Mouse (Mus musculus): ENCODE results near the gene C730034F03Rik. TPM values are rescaled to one million over a fixed set of nuclear protein-coding genes. Genes with fewer than 3 reads are reported as not detected.

Gene C730034F03Rik
- total RNA-seq, 2 experiments from 2014 or later = 0.27 to 0.49 TPM

GRCm38 (mm10) chr15:89432946-89433345 lies 3.6 kb downstream of the C730034F03Rik start:
- no peak for DNase-seq

DNA sequence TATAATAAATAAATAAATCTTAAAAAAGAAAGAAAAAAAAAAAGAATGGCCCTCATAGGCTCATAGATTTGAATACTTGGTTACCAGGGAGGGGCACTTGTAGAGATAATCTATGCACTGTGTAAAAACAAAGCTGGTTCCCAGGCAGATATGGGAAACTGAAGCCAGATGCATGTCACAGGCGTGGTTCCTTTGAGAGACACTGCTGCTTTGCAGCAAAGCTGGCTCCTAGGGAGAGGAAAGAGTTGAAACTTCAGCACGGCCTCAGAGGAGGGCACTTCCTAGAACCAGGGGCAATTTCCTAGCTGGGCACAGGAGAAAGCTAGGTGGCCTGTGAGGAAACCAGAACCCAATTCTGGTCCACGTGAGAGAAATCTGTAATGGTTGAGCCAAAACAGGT lies 4.7 kb downstream of the C730034F03Rik start:
- no peak for DNase-seq

- DNase-seq = no peak
Observed at GRCm38 (mm10) chr15:89435878-89436277, 6.5 kb downstream of the C730034F03Rik start.

GRCm38 (mm10) chr15:89442486-89443070 lies 13.2 kb downstream of the C730034F03Rik start:
- no peak for DNase-seq

DNA sequence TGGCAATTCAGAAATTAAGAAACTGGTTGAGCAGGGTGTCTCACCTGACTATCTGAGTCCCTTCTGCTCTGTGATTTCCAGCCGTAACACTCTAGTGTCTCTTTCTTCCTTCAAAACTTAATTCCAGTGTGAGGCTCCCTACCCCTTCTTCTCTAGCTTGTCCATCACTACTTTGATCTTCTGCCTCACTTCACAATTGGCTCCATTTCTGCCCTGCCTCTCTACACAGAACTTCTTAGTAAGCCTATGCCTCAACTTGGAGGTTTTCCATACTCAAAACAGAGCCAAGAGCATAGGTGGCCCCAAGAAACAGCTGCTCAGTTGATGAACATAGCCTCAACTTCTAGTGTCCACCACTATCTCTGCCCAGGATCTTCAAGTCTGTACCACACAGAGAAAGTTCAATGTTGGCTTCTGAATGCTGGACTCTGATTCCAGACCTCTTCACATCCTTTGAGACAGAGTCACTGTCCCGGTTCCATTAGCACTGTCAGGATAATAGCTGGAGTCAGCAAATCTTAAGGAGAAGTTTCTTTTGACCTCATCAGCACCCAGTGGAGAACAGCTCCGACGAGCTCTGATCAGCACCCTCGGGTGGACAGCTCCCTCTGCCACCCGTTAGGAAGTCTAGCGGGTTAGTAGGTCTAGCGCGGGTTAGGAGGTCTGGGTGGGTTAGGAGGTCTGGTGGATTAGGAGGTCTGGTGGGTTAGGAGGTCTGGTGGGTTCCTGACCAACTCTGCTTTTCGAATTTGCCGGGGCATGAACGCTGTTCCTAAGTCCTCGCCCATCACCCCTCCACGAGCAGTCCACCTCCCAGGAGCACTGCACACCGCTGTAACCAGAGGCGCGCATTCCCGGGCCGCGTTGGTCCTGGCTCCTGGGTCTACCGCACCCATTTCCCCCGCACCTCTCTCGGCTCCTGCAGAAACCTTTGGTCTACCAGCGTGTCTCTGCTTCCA lies 23.8 kb downstream of the C730034F03Rik start:
- no peak for DNase-seq

GRCm38 (mm10) chr15:89453865-89454478 lies 24.6 kb downstream of the C730034F03Rik start, which contains the start of gene Mapk8ip2:
Gene Mapk8ip2 (plus strand): TSS chr15:89453913.
- DNase-seq = no peak

DNA sequence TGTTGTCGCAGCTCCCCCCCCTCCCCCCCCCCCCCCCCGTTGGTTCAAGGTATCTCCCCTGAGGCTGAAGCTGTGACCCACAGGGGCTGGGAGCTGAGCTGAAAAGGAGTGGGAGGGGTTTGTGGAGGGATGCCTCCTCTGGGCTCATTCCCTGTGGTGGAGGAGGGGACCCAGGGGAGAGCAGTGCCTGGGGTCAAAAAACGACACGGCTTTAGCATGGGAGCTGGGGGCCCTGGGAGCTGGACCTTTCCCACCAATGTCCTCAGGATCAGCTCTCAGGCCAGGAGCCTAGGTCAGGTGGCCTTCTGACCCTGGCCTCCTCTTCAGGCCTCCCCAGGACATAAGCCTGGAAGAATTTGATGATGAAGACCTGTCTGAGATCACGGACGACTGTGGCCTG lies 25.5 kb downstream of the C730034F03Rik start:
- no peak for DNase-seq

DNA sequence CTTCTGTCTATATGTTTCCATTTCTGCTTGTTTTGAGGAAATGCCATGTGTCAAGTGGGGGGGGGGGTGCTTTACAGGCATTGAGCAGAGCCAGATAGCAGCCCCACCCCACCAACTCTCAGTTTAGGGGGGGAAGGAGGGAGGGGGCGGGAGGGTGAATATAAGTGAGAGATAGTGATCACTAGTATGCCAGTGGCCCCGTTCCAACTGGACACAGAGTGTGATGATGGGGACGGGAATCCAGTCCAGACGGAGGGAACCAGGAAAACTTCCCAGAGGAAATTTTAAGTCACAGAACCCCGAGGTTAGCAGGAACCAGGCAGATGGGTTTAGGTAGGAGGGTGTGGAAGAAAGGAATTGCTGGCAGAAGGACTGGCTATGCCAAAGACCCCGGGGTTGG lies 26.3 kb downstream of the C730034F03Rik start:
- no peak for DNase-seq

GRCm38 (mm10) chr15:89458942-89459341 lies 29.6 kb downstream of the C730034F03Rik start:
- no peak for DNase-seq

DNA sequence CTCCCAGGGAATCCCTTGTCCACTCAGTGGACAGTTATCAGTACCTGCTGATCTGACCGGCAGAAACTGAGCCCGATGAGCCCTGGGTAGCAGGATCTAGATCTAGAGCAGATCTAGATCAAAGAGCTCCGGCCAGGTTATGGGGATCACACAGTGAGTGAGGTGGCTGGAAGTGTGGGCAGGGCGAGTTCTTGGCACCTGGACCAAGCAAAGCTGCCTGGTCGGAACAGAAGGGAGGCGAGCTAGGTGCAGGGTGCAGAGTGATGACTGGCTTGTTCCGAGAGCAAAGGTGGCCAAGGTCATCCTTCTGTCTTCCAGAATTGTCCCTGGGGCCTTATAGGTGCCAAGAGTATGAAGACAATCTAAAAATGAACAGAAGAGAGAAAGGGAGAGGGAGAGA lies 30.4 kb downstream of the C730034F03Rik start:
- DNase-seq = no peak

- no peak for DNase-seq
Observed at GRCm38 (mm10) chr15:89460298-89460697, 30.9 kb downstream of the C730034F03Rik start.

- DNase-seq = no peak
Observed at GRCm38 (mm10) chr15:89461321-89461720, 31.9 kb downstream of the C730034F03Rik start.

DNA sequence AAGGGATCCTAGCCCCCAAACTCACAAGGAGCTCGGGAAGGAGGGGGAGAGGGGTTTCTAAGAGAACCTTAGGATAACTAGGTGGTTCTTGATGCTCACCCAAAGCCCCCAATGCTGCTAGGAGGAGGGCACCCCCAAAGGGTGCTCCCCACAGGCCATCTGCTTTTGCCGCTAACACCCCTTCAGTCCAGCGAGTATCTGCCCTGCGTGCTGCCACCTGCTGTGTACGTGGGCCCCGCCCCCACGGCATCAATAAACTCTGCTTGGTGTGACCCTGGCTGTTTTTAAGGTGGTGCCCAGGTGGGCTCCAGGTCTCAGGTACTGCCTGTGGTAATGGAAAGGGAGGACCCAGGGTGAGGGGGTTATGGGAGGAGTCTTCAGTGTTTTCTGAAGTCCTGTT lies 32.8 kb downstream of the C730034F03Rik start:
- DNase-seq = no peak

DNA sequence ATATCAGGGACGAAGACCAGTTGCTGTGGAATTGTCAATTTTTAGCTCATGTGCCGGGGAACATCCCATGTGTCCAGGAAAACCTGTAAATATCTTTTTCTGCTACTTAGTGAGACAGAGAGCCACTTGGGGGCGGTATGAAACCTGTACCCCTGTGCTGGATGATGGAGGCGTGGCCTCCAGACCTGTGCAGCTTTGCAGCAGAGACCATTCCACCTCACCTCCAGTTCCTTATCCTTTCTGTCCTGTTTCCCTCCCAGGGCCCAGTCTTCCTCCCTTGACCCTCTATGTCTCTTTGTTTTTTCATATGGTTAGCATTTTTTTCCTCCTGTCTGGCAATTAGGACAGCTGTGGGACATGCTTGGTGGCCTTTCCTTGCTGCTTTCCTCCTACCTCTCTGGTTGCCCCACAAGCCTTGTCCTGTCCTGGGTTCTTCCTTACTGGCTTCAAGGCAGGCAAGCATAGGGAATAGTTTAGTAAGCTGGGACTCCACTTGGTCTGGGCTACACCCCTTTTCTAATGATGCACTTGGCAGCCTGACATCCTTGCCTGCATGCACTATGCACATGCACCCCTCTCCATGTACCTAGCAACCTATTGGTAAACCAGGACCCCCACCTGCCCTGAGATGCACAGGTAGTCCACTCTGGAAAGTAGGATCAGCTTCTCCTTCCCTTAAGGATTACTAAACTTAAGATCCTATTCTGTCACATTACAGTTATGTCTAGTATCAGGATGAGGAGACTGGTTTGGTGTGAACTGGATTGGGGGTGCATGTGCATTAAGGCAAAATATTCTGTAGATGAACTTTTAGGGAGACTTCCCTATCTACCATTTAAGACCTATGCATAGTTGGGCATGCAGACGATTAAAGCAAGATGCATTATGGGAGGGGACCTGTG lies 34.2 kb downstream of the C730034F03Rik start:
- no peak for DNase-seq

GRCm38 (mm10) chr15:89465052-89465451 lies 35.7 kb downstream of the C730034F03Rik start:
- no peak for DNase-seq

DNA sequence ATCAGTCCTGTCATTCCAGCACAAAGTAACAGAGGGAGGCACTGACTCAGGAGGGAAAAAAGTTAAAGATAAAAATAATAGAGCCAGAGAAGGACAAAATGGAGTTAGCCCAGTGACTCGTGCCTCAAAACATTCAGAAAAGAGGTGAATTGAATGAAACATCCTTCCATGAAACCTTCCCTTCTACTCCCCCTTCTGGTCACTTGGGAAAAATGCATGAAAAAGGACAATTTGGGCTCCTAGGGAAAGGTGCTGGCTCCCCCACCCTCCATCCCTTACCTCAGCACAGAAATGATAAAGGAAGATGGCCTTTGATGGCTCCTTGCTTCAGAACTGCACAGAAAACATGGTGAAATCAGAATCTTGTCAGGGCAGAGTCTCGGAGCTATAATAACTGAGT lies 39.2 kb downstream of the C730034F03Rik start:
- DNase-seq = no peak

- DNase-seq = no peak
Observed at GRCm38 (mm10) chr15:89471476-89471875, 42.1 kb downstream of the C730034F03Rik start.

DNA sequence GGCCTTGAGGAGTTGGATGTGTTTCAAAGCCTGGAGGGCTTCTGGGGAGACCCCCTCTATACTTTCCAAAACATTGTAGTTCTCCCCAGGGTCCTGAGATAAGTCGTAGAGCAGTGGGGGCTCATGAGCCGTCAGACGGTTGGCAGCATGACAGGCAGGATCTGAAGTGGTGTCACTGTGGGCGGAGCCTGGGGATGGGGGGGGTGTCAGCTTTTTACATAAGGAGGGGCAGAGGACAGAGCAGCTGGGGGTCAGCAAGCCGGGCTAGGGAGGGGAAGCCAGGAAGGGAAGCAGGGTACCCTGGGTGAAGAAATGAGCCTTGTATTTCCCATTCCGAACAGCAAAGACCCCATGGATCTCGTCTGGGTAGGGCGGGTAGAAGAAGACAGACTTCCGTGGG lies 44.0 kb downstream of the C730034F03Rik start:
- no peak for DNase-seq

GRCm38 (mm10) chr15:89473921-89474320 lies 44.5 kb downstream of the C730034F03Rik start:
- no peak for DNase-seq

DNA sequence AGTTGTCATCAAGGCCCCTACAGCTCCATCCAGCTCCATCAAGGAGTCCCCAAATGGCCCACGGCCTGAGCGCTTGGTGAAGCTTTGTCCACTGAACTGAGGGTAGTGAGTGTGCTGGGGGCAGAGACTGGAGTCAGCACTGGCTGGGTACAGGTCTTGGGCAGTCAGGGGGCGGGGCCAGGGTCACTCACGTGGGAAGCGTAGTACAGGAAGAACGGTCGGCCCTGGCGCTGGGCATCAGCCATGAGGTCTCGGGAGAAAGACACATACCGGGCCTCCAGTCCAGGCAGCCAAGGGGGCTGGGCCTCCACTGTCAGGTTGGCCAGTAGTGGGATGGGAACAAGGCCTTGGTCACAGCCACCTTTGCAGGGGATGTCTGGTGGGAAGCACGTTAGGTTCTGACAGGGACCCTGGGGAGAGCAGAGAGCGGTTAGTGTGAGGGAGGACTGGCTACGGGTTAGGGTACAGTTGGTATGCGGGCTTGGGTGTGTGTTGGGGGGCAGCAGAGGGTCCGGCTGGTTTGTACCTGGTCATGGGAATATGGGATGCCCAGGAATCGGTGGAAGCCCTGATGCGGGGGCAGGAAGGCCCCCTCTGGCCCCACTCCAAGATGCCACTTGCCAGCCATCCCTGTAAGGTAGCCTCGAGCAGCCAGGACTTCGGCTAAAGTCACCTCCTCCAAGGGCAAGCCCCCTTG lies 45.4 kb downstream of the C730034F03Rik start:
- DNase-seq = no peak

DNA sequence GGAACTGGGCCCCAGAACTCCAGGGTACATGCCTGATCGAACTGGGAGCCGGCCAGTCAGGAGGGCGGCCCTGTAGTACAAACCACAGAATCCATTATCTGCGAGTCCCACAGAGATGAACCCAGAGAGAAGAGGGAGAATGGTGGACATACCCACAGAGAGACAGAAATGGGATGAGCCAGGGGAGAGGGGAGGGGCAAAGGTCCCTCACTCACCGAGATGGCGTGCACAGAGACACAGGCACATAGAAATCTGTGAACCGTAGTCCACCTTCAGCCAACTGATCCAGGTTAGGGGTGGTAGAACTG lies 45.9 kb downstream of the C730034F03Rik start:
- DNase-seq = no peak
